Mouse (Mus musculus): ENCODE data around the gene Acot5. TPM values are rescaled to one million over a fixed set of nuclear protein-coding genes. Genes with fewer than 3 reads are reported as not detected.

Acot5 gene
- polyA plus RNA-seq (2012; rRNA removed), result not detected in 2 replicates

DNA sequence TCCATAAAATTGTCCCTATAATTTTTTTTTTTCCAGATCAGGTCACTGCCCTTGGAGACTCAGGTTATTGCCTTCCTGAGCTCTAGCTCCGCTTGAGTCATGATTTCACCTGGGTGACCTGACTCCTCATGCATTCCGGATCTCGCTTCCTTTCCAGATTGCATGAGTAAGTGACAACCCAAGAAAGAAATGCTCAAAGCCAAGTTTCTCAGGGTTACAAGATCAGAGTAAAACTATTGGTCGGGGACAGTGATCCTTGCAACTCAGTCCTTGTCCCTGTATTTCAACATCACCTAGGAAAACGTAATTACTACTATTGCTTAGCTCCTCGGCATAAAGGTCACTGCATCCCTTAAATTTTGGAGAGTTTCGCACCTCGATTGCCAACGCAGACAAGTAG, at the start of gene Acot5:
Gene Acot5 (plus strand): TSS at position 340 of the 400 bp plus-strand sequence.

GRCm38 (mm10) chr12:84038241-84038640, 30.9 kb upstream of the Acot5 start, which contains the start of gene Acot4:
Gene Acot4 (plus strand): TSS chr12:84038379.

GRCm38 (mm10) chr12:84038691-84039111, 30.4 kb upstream of the Acot5 start, which contains the start of gene Gm49366:
Gene Gm49366 (plus strand): TSS chr12:84038935.

DNA sequence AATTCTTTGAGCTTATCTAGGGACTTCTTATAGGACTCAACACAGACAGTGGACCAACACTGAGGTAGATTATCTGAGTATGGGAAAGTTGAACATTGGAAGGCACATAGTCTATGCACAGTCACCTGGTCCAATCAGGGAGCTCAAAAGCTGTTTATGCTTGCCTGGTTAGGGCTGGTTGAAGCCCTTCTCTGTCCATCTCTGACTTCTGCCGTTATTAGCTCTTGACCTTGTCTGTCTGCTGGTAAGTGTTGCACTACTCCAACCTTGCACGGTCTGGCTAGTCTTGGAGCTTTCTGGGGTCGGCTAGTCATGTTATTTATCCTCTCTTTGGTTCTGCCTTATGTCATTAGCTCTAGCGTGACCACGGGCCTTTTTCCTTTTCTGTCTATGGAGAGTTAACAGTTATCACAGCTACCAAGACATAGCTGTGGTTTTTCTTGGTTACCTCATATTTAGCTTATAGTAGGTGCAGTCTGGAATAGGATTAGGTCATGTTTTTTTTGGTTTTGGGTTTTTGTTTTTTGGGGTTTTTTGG, 17.1 kb upstream of the Acot5 start, which contains the start of gene Acot3:
Gene Acot3 (plus strand): TSS at position 208 of the 538 bp plus-strand sequence.

DNA sequence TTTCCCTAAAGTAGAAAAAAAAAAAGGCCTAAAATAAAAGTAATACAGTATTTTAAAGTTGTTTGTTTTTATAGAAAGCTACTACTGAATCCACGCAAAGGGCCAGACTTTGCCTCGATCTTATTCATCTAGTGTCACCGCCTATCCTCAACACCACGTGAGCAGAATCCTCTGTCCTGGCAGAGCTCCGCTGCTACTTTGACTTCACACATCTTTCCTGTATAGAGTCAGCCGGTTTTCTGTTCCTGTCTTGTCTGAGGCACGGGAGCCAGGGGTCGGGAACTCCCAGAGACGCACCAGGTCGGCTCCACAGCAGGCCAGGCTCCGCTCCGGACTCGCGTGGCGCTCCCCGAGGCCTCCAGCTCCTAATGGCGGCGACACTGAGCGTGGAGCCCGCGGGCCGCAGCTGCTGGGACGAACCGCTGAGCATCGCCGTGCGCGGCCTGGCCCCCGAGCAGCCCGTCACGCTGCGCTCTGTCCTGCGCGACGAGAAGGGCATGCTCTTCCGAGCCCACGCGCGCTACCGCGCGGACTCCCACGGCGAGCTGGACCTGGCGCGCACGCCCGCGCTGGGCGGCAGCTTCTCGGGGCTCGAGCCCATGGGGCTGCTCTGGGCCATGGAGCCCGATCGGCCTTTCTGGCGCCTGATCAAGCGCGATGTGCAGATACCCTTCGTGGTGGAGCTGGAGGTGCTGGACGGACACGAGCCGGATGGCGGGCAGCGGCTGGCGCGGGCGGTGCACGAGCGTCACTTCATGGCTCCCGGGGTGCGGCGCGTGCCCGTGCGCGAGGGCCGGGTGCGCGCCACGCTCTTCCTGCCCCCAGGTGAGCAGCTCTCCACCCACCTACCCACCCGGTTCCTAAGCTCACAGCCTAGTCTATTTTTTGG, 31.7 kb downstream of the Acot5 start, which contains the start of gene Acot6:
Gene Acot6 (plus strand): TSS at position 51 of the 889 bp plus-strand sequence.

GRCm38 (mm10) chr12:84114153-84114994, 45.2 kb downstream of the Acot5 start, which contains the start of gene Dnal1:
Gene Dnal1 (plus strand): TSS chr12:84114366.

Other genes starting within 250 kb of the Acot5 start
- gene Numb, start 147.4 kb upstream of the Acot5 start, polyA plus RNA-seq (2012; rRNA removed), result 11.8 and 13.5 TPM in 2 replicates
- 6.0 and 7.4 TPM in 2 replicates for gene Riox1, start 118.7 kb upstream of the Acot5 start, polyA plus RNA-seq (2012; rRNA removed)
- gene Heatr4, start 84.5 kb upstream of the Acot5 start, polyA plus RNA-seq (2012; rRNA removed), result not detected in 2 replicates
- 2.5 and 3.4 TPM in 2 replicates for gene Acot2, start 81.5 kb upstream of the Acot5 start, polyA plus RNA-seq (2012; rRNA removed)
- 11.4 and 16.9 TPM in 2 replicates for gene Acot1, start 59.8 kb upstream of the Acot5 start, polyA plus RNA-seq (2012; rRNA removed)
- 4.4 and 5.2 TPM in 2 replicates for gene Acot4, start 30.9 kb upstream of the Acot5 start, polyA plus RNA-seq (2012; rRNA removed)
- gene Gm49366, start 30.4 kb upstream of the Acot5 start, polyA plus RNA-seq (2012; rRNA removed), result not detected in 2 replicates
- gene Acot3, start 17.2 kb upstream of the Acot5 start, polyA plus RNA-seq (2012; rRNA removed), result 2.4 and 2.8 TPM in 2 replicates
- 0.87 and 0.93 TPM in 2 replicates for gene Acot6, start 31.3 kb downstream of the Acot5 start, polyA plus RNA-seq (2012; rRNA removed)
- gene Dnal1, start 45.0 kb downstream of the Acot5 start, polyA plus RNA-seq (2012; rRNA removed), result 0.40 and 0.42 TPM in 2 replicates
- 0.12 TPM in 2 replicates for gene Pnma1, start 79.2 kb downstream of the Acot5 start, polyA plus RNA-seq (2012; rRNA removed)
- gene Elmsan1, start 149.6 kb downstream of the Acot5 start, polyA plus RNA-seq (2012; rRNA removed), result 3.6 and 4.5 TPM in 2 replicates
- gene Ptgr2, start 215.9 kb downstream of the Acot5 start, polyA plus RNA-seq (2012; rRNA removed), result 13.1 and 14.9 TPM in 2 replicates
- 22.3 and 26.6 TPM in 2 replicates for gene Zfp410, start 247.5 kb downstream of the Acot5 start, polyA plus RNA-seq (2012; rRNA removed)

Measured in liver, embryonic 14 days (tissue).